Mouse (Mus musculus): ENCODE data around the gene Vps41.

DNA sequence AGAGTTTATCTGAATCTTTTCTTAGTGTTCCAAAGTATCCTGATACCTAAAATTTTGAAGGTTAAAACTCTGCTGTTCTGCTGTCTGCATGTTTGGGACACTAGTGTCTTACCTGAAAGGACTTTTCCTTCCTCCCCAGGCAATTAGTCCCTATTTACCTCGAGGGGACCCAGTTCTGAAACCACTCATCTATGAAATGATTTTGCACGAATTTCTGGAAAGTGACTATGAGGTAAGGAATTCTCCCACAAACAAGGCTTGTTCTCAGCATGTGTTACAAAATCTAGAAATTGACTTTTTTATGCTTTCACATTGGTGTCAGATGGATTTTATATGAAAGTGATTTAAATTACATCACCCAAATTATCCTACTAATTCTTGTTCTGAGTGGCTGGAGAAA, 123.9 kb downstream of the Vps41 start:
- TF ChIP-seq POLR2A (IDR thresholded peaks at IDR 0.05; ENCODE audit: insufficient read depth, low read depth, low read length) = no peak
- TF ChIP-seq CTCF (IDR thresholded peaks at IDR 0.05; ENCODE audit: insufficient read depth, low read depth, low read length) = no peak
